Mouse (Mus musculus): Measurements from ENCODE around the gene Dlgap4. TPM values are rescaled to one million over a fixed set of nuclear protein-coding genes. Genes with fewer than 3 reads are reported as not detected.

Gene Dlgap4
- polyA plus RNA-seq (2015; fragmentation: Nextera tagmentation; extraction: Ambion mirVana) = 68.8 and 84.3 TPM in 2 replicates

GRCm38 (mm10) chr2:156613541-156614257 lies at the start of gene Dlgap4:
TSS of gene Dlgap4 (plus strand) at chr2:156613705.

GRCm38 (mm10) chr2:156774738-156775454 lies 161.4 kb downstream of the Dlgap4 start, which contains the start of gene Myl9:
TSS of gene Myl9 (plus strand) at chr2:156775420.

Other genes starting within 250 kb of the Dlgap4 start
- gene Epb41l1, start 192.8 kb upstream of the Dlgap4 start, polyA plus RNA-seq (2015; fragmentation: Nextera tagmentation; extraction: Ambion mirVana) = 1.9 and 2.5 TPM in 2 replicates
- 15.3 and 15.5 TPM in 2 replicates for gene Aar2, start 66.1 kb upstream of the Dlgap4 start, polyA plus RNA-seq (2015; fragmentation: Nextera tagmentation; extraction: Ambion mirVana)
- 8,101 and 8,339 TPM in 2 replicates for gene Myl9, start 161.7 kb downstream of the Dlgap4 start, polyA plus RNA-seq (2015; fragmentation: Nextera tagmentation; extraction: Ambion mirVana)
- 9.8 and 10.8 TPM in 2 replicates for gene Tgif2, start 226.3 kb downstream of the Dlgap4 start, polyA plus RNA-seq (2015; fragmentation: Nextera tagmentation; extraction: Ambion mirVana)
- 3.1 and 3.8 TPM in 2 replicates for gene 4930518I15Rik, start 244.2 kb downstream of the Dlgap4 start, polyA plus RNA-seq (2015; fragmentation: Nextera tagmentation; extraction: Ambion mirVana)
- gene Rab5if, start 249.4 kb downstream of the Dlgap4 start, polyA plus RNA-seq (2015; fragmentation: Nextera tagmentation; extraction: Ambion mirVana) = 202 and 206 TPM in 2 replicates

Data from urinary bladder, postnatal 0 days (tissue).